In the genomic region with DNA sequence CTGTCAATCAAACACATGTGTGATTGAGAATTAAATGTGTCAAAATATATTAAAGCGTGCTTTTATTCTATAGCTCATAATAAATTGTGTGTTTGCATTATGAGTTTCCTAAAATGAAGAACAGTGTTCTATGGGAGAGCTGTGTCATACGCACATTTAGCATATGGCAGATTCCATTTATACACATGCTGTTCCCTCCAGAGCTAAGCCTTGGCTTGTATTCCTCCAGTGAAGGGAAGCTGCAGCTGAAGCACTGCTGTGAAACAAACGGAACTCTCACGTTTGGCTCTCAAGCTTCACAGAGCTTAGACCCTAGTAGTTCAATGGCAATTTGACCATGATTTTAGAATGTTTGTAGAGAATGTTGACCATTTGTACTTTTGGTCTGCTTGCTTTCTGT, we compare ENCODE assay signal across 21 mouse cellular contexts.
DNase-seq lines count a peak whose midpoint lies in the region; ATAC-seq lines count a peak whose summit lies in the region.
"Had no signal": no experiment of that assay in that cellular context is flagged by ENCODE, and none has a peak within 500 bp of the region (broad histone marks: within the 10 kb centered on the region; RNA-seq: fewer than 3 reads in every experiment).

No protein-coding gene starts in this region.

- no peaks in the 10 kb centered on the region for H3K27me3 ChIP-seq in forebrain, embryonic 13.5 days
- H3K27me3 ChIP-seq in forebrain, embryonic 10.5 days (ENCODE audit: poor library complexity, severe bottlenecking), result no peaks in the 10 kb centered on the region
- no peaks in the 10 kb centered on the region for H3K27me3 ChIP-seq in heart, embryonic 10.5 days (ENCODE audit: insufficient read depth, poor library complexity, severe bottlenecking)
- no peaks in the 10 kb centered on the region for H3K27me3 ChIP-seq in heart, embryonic 12.5 days (replicated peaks)
- H3K27me3 ChIP-seq: embryonic facial prominence, embryonic 15.5 days; liver, embryonic 13.5 days; midbrain, embryonic 12.5 days; neural tube, embryonic 15.5 days had no signal

- no peak overlapping the region for H3K4me2 ChIP-seq in forebrain, embryonic 13.5 days
- no peak overlapping the region for H3K4me2 ChIP-seq in heart, embryonic 12.5 days
- H3K4me2 ChIP-seq: embryonic facial prominence, embryonic 15.5 days; heart, embryonic 11.5 days; liver, embryonic 13.5 days; midbrain, embryonic 12.5 days; neural tube, embryonic 15.5 days had no signal

- no peak overlapping the region for H3K9ac ChIP-seq in forebrain, embryonic 13.5 days
- no peak overlapping the region for H3K9ac ChIP-seq in heart, embryonic 12.5 days
- H3K9ac ChIP-seq: embryonic facial prominence, embryonic 15.5 days; liver, embryonic 13.5 days; midbrain, embryonic 12.5 days; neural tube, embryonic 15.5 days had no signal

- peak; percentile 64; the same call in 1 of the 2 replicates for ATAC-seq in forebrain, embryonic 13.5 days
- no peak for ATAC-seq in heart, embryonic 12.5 days (ENCODE audit: insufficient number of reproducible peaks, low FRiP score)

- no peaks in the 10 kb centered on the region for H3K4me1 ChIP-seq in forebrain, embryonic 13.5 days
- no peaks in the 10 kb centered on the region for H3K4me1 ChIP-seq in forebrain, embryonic 10.5 days
- peaks cover 29% of the 10 kb centered on the region for H3K4me1 ChIP-seq in heart, embryonic 10.5 days
- peaks cover 35% of the 10 kb centered on the region for H3K4me1 ChIP-seq in heart, embryonic 12.5 days (replicated peaks)
- H3K4me1 ChIP-seq: hindbrain, embryonic 10.5 days; midbrain, embryonic 12.5 days had no signal

- intact Hi-C loops in left cerebral cortex, postnatal 36 days (cut with DNase I), result no loop called here

- no peaks in the 10 kb centered on the region for H3K9me3 ChIP-seq in forebrain, embryonic 13.5 days (replicated peaks)
- no peaks in the 10 kb centered on the region for H3K9me3 ChIP-seq in forebrain, embryonic 10.5 days
- H3K9me3 ChIP-seq in heart, embryonic 10.5 days, result no peaks in the 10 kb centered on the region
- H3K9me3 ChIP-seq in heart, embryonic 12.5 days (replicated peaks), result no peaks in the 10 kb centered on the region
- H3K9me3 ChIP-seq: embryonic facial prominence, embryonic 15.5 days; hindbrain, embryonic 10.5 days; liver, embryonic 13.5 days; midbrain, embryonic 12.5 days; neural tube, embryonic 15.5 days had no signal

- WGBS in forebrain, embryonic 13.5 days, result 92% methylated on average over 4 of the region's 4 CpGs
- 95% methylated on average over 4 of the region's 4 CpGs for WGBS in forebrain, embryonic 10.5 days
- whole genome bisulfite sequencing in heart, embryonic 10.5 days, result 88% methylated on average over 4 of the region's 4 CpGs
- WGBS in heart, embryonic 12.5 days, result 87% methylated on average over 4 of the region's 4 CpGs

- H3K27ac ChIP-seq in forebrain, embryonic 13.5 days, result no peak overlapping the region; the same call in 1 of the 2 replicates
- no peak overlapping the region for H3K27ac ChIP-seq in forebrain, embryonic 10.5 days
- H3K27ac ChIP-seq in heart, embryonic 10.5 days, result no peak overlapping the region
- H3K27ac ChIP-seq in heart, embryonic 12.5 days (ENCODE audit: poor library complexity, severe bottlenecking), result no peak overlapping the region
- H3K27ac ChIP-seq: embryonic facial prominence, embryonic 15.5 days; hindbrain, embryonic 10.5 days; liver, embryonic 13.5 days; midbrain, embryonic 12.5 days; neural tube, embryonic 15.5 days had no signal

- H3K36me3 ChIP-seq in forebrain, embryonic 13.5 days (ENCODE audit: poor library complexity, severe bottlenecking), result no peaks in the 10 kb centered on the region; the same call in 1 of the 2 replicates
- H3K36me3 ChIP-seq in forebrain, embryonic 10.5 days (replicated peaks), result peaks cover 7% of the 10 kb centered on the region; the same call in 1 of the 2 replicates
- no peaks in the 10 kb centered on the region for H3K36me3 ChIP-seq in heart, embryonic 10.5 days
- H3K36me3 ChIP-seq in heart, embryonic 12.5 days, result no peaks in the 10 kb centered on the region
- H3K36me3 ChIP-seq: embryonic facial prominence, embryonic 15.5 days; hindbrain, embryonic 10.5 days; liver, embryonic 13.5 days; midbrain, embryonic 12.5 days; neural tube, embryonic 15.5 days had no signal

- no peak for DNase-seq in forebrain, embryonic 10.5 days (ENCODE audit: extremely low spot score, low spot score)
- peak; percentile 25 for DNase-seq in heart, embryonic 10.5 days (ENCODE audit: low spot score)
- peak; percentile 46 to 52 for DNase-seq in right cerebral cortex, adult 2 months (ENCODE audit: low spot score in 2 of 2)
- DNase-seq in right cerebral cortex, postnatal 4 days, result no peak
- DNase-seq in left cerebral cortex, postnatal 36 days (ENCODE audit: low spot score in 2 of 2), result peak; percentile 37 to 49
- no peak for DNase-seq in kidney, adult 9 months
- DNase-seq: adrenal gland, postnatal 14 days; cerebellum, adult 9-10 months; gastrocnemius, postnatal 10 days; heart, postnatal 10 days; kidney, adult 11 months; liver, embryonic 13.5 days; lung, adult 2 months; thymus, postnatal 25 days had no signal

- no peak overlapping the region for H3K4me3 ChIP-seq in forebrain, embryonic 13.5 days
- H3K4me3 ChIP-seq in forebrain, embryonic 10.5 days, result no peak overlapping the region
- H3K4me3 ChIP-seq in heart, embryonic 10.5 days, result no peak overlapping the region
- no peak overlapping the region for H3K4me3 ChIP-seq in heart, embryonic 12.5 days
- H3K4me3 ChIP-seq: embryonic facial prominence, embryonic 15.5 days; hindbrain, embryonic 10.5 days; liver, embryonic 13.5 days; midbrain, embryonic 12.5 days; neural tube, embryonic 15.5 days had no signal

Comparison
In these comparisons a context has a peak if more than half of its experiments do, and no peak if none do; other contexts are left out.
1. DNase-seq: peak in heart, embryonic 10.5 days (single experiment), right cerebral cortex, adult 2 months (2 of 2) and left cerebral cortex, postnatal 36 days (2 of 2); none in forebrain, embryonic 10.5 days (single experiment), right cerebral cortex, postnatal 4 days (single experiment) and kidney, adult 9 months (single experiment).